Comparison of ENCODE assay signal across 13 mouse cellular contexts in the genomic region with DNA sequence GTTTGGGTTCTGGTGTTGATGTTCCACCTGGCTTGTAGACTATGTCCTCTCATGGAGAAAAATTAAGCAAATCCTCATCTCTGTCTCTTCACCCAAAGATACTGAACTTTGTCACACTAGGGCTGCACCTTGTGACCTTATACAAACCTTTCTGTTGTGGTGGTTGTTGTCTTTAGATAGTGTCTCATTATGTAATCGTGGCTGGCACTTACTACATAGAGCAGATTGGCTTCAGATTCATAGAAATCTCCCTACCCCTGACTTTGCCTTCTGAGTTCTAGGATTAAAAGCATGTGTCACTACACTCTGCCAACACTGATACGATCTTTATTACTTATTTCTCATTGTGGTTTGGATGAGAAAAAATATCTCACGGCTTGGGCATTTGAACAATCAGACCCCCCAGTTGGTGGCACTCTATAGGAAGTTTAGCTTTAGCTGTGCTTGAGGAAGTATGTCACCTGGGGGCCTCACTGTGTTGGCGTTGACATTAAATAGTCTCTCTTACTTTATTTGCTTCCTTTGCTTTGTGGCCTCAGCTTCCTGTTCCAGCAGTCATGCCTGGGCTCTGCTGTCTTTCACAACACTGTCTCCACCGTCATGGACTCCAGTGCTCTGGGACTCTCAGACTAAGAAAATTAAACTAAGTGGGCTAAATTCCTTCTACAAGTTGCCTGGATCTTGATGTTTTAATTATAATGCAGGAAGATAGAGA.
DNase-seq lines count a peak whose midpoint lies in the region; ATAC-seq and TF ChIP-seq lines count a peak whose summit lies in the region.
"Had no signal": no experiment of that assay in that cellular context is flagged by ENCODE, and none has a peak within 500 bp of the region (broad histone marks: within the 10 kb centered on the region; RNA-seq: fewer than 3 reads in every experiment).

No protein-coding gene starts in this region.

- no peak for DNase-seq in lung, postnatal 10 days
- peak; percentile 40 for DNase-seq in lung, postnatal 0 days (ENCODE audit: low spot score)
- no peak for DNase-seq in gastrocnemius, postnatal 25 days
- DNase-seq in embryo, embryonic 11 days: no peak
- DNase-seq in frontal cortex, postnatal 36 days (ENCODE audit: low spot score in 2 of 2): no peak
- DNase-seq: cerebellum, adult 9-11 months; thymus, adult 18-20 months had no signal

- 0 out of 2 replicates have a peak overlapping the region, but pooled peaks have one; percentile 32 for H3K4me2 ChIP-seq in forebrain, embryonic 13.5 days
- no peak overlapping the region for H3K4me2 ChIP-seq in forebrain, embryonic 12.5 days
- H3K4me2 ChIP-seq in lung, embryonic 16.5 days (ENCODE audit: low read depth, low read length): no peak overlapping the region
- no peak overlapping the region for H3K4me2 ChIP-seq in lung, postnatal 0 days (replicated peaks; ENCODE audit: low read depth, low read length)

- no peak overlapping the region for H3K9ac ChIP-seq in forebrain, embryonic 13.5 days
- H3K9ac ChIP-seq in forebrain, embryonic 12.5 days: no peak overlapping the region
- H3K9ac ChIP-seq in lung, embryonic 16.5 days (ENCODE audit: low read length): no peak overlapping the region
- H3K9ac ChIP-seq in lung, postnatal 0 days (replicated peaks; ENCODE audit: low read depth): no peak overlapping the region
- H3K9ac ChIP-seq: limb, embryonic 13.5 days had no signal

- ATAC-seq in forebrain, embryonic 13.5 days: no peak
- ATAC-seq in forebrain, embryonic 12.5 days (ENCODE audit: low FRiP score): no peak
- 0 out of 2 replicates have a peak, but pooled peaks have one; percentile 34 for ATAC-seq in lung, embryonic 16.5 days (ENCODE audit: low read depth)
- no peak for ATAC-seq in lung, postnatal 0 days

- H3K36me3 ChIP-seq in forebrain, embryonic 13.5 days (ENCODE audit: poor library complexity, severe bottlenecking): no peaks in the 10 kb centered on the region
- H3K36me3 ChIP-seq in forebrain, embryonic 12.5 days (replicated peaks): no peaks in the 10 kb centered on the region
- no peaks in the 10 kb centered on the region for H3K36me3 ChIP-seq in lung, embryonic 16.5 days (ENCODE audit: control insufficient read depth, insufficient read depth, low read length)
- H3K36me3 ChIP-seq in lung, postnatal 0 days (ENCODE audit: insufficient read depth, low read length): no peaks in the 10 kb centered on the region
- H3K36me3 ChIP-seq: heart, embryonic 10.5 days; limb, embryonic 13.5 days had no signal

- no peaks in the 10 kb centered on the region for H3K27me3 ChIP-seq in forebrain, embryonic 13.5 days
- no peaks in the 10 kb centered on the region for H3K27me3 ChIP-seq in forebrain, embryonic 12.5 days
- H3K27me3 ChIP-seq in lung, embryonic 16.5 days (ENCODE audit: control insufficient read depth, insufficient read depth, low read depth, low read length): no peaks in the 10 kb centered on the region
- no peaks in the 10 kb centered on the region for H3K27me3 ChIP-seq in lung, postnatal 0 days (replicated peaks; ENCODE audit: insufficient read depth, low read length)
- H3K27me3 ChIP-seq: limb, embryonic 13.5 days had no signal

- no peak overlapping the region for H3K27ac ChIP-seq in forebrain, embryonic 13.5 days
- H3K27ac ChIP-seq in forebrain, embryonic 12.5 days: no peak overlapping the region
- H3K27ac ChIP-seq in lung, embryonic 16.5 days (ENCODE audit: low read length): no peak overlapping the region
- no peak overlapping the region for H3K27ac ChIP-seq in lung, postnatal 0 days (ENCODE audit: low read length)
- H3K27ac ChIP-seq: heart, embryonic 10.5 days; left cerebral cortex, adult 2 months; limb, embryonic 13.5 days had no signal

- H3K4me1 ChIP-seq in forebrain, embryonic 13.5 days: peaks cover 35% of the 10 kb centered on the region
- H3K4me1 ChIP-seq in forebrain, embryonic 12.5 days: peaks cover 8% of the 10 kb centered on the region; the same call in 1 of the 2 replicates
- H3K4me1 ChIP-seq in lung, embryonic 16.5 days (replicated peaks; ENCODE audit: control insufficient read depth, insufficient read depth, low read length): peaks cover 3% of the 10 kb centered on the region; the same call in 1 of the 2 replicates
- H3K4me1 ChIP-seq in lung, postnatal 0 days (ENCODE audit: insufficient read depth, low read depth, low read length): no peaks in the 10 kb centered on the region; the same call in 1 of the 2 replicates
- H3K4me1 ChIP-seq: heart, embryonic 10.5 days had no signal

- WGBS in forebrain, embryonic 13.5 days: 80% methylated on average over 5 of the region's 5 CpGs
- 81% methylated on average over 5 of the region's 5 CpGs for WGBS in forebrain, embryonic 12.5 days
- WGBS in lung, embryonic 16.5 days: 53% methylated on average over 5 of the region's 5 CpGs
- 42% methylated on average over 5 of the region's 5 CpGs for WGBS in lung, postnatal 0 days

- TF ChIP-seq EP300 in lung, postnatal 0 days (IDR thresholded peaks at IDR 0.05): no peak

- H3K4me3 ChIP-seq in forebrain, embryonic 13.5 days: no peak overlapping the region
- no peak overlapping the region for H3K4me3 ChIP-seq in forebrain, embryonic 12.5 days (replicated peaks)
- no peak overlapping the region for H3K4me3 ChIP-seq in lung, embryonic 16.5 days (ENCODE audit: low read length)
- H3K4me3 ChIP-seq in lung, postnatal 0 days (ENCODE audit: low read depth, low read length): no peak overlapping the region
- H3K4me3 ChIP-seq: heart, embryonic 10.5 days; left cerebral cortex, adult 2 months; limb, embryonic 13.5 days had no signal

- no peaks in the 10 kb centered on the region for H3K9me3 ChIP-seq in forebrain, embryonic 13.5 days (replicated peaks)
- H3K9me3 ChIP-seq in forebrain, embryonic 12.5 days: no peaks in the 10 kb centered on the region
- H3K9me3 ChIP-seq in lung, embryonic 16.5 days (ENCODE audit: control insufficient read depth, low read length): no peaks in the 10 kb centered on the region
- no peaks in the 10 kb centered on the region for H3K9me3 ChIP-seq in lung, postnatal 0 days (ENCODE audit: low read length)
- H3K9me3 ChIP-seq: heart, embryonic 10.5 days; limb, embryonic 13.5 days had no signal

- TF ChIP-seq CTCF in lung, postnatal 0 days (IDR thresholded peaks at IDR 0.05): no peak
